In genomic region chr14:12387176-12387575, GRCm38 (mm10) we compare ENCODE assay signal across 27 mouse cellular contexts. TPM values are rescaled to one million over a fixed set of nuclear protein-coding genes. Genes with fewer than 3 reads are reported as not detected.
"Had no signal": no experiment of that assay in that cellular context is flagged by ENCODE, and none has a peak within 500 bp of the region (broad histone marks: within the 10 kb centered on the region; RNA-seq: fewer than 3 reads in every experiment).

No protein-coding gene starts in this region.

- H3K36me3 ChIP-seq: limb, embryonic 12.5 days; limb, embryonic 15.5 days; midbrain, embryonic 10.5 days; midbrain, embryonic 13.5 days; neural tube, embryonic 13.5 days; stomach, embryonic 15.5 days had no signal

- H3K9ac ChIP-seq: limb, embryonic 12.5 days; limb, embryonic 15.5 days; liver, embryonic 14.5 days; liver, postnatal 0 days; lung, embryonic 14.5 days; midbrain, embryonic 13.5 days; neural tube, embryonic 13.5 days; stomach, embryonic 15.5 days had no signal

- ATAC-seq: liver, postnatal 0 days; lung, postnatal 0 days; midbrain, embryonic 13.5 days; midbrain, embryonic 16.5 days had no signal

- H3K27ac ChIP-seq: layer of hippocampus, adult 2 months; limb, embryonic 12.5 days; limb, embryonic 15.5 days; liver, embryonic 14.5 days; midbrain, embryonic 10.5 days; midbrain, embryonic 13.5 days; neural tube, embryonic 13.5 days; stomach, embryonic 15.5 days had no signal

- H3K27me3 ChIP-seq: limb, embryonic 12.5 days; megakaryocyte, embryonic 14.5 days; stomach, embryonic 15.5 days had no signal

- H3K4me3 ChIP-seq: layer of hippocampus, adult 2 months; limb, embryonic 12.5 days; limb, embryonic 15.5 days; megakaryocyte, embryonic 14.5 days; midbrain, embryonic 10.5 days; midbrain, embryonic 13.5 days; myocyte; neural tube, embryonic 13.5 days; stomach, embryonic 15.5 days had no signal

- H3K4me1 ChIP-seq: limb, embryonic 15.5 days; megakaryocyte, embryonic 14.5 days; stomach, embryonic 15.5 days had no signal

- H3K4me2 ChIP-seq: limb, embryonic 12.5 days; limb, embryonic 15.5 days; liver, embryonic 11.5 days; lung, embryonic 14.5 days; midbrain, embryonic 13.5 days; neural tube, embryonic 13.5 days; stomach, embryonic 15.5 days had no signal

- DNase-seq: kidney, adult 9 months; kidney, postnatal 14 days; kidney, postnatal 4 days; layer of hippocampus, adult 9-11 months; liver, postnatal 0 days; lung, embryonic 14.5 days; lung, postnatal 36 days; retina, postnatal 1 day; right cerebral cortex, postnatal 25 days; spleen, adult 18-20 months; thymus, postnatal 25 days had no signal

- H3K9me3 ChIP-seq: limb, embryonic 12.5 days; limb, embryonic 15.5 days; megakaryocyte, embryonic 14.5 days; midbrain, embryonic 10.5 days; midbrain, embryonic 13.5 days; neural tube, embryonic 13.5 days; stomach, embryonic 15.5 days had no signal

RNA-seq across cellular contexts. Expression of gene Fezf2, which starts 39.2 kb away (rescaled TPM):
- total RNA-seq: monocyte, adult 5-6 weeks; neutrophil, adult 5-6 weeks had no signal
- polyA plus RNA-seq: kidney, embryonic 16.5 days; limb, embryonic 15.5 days; liver, embryonic 14.5 days; liver, postnatal 0 days; lung, embryonic 14.5 days; lung, postnatal 0 days; myocyte; neural tube, embryonic 13.5 days; stomach, embryonic 15.5 days had no signal
